Mouse (Mus musculus): ENCODE data around the gene Scnm1.

DNA sequence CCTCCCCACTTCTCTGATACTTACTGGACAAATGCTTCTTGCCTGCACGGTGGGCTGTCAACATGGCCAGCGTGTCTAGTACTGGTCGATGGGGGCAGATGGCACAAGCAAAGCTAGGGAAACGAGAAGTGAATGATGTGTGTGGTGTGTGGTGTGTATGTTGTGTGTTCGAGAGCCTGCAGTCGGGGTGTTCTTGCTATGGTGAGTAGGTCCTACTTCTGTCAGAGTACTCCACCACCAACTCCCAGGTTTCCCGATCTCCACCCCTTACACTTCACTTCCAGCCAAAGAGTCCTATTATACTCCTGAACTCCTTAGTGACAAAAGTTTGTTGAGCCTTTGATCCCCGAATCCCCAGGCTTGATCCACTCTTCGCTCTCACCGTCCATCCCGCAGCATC, 635 bp downstream of the Scnm1 start:
- TF ChIP-seq FLI1 (IDR thresholded peaks at IDR 0.05; ENCODE audit: low read length) = no peak
- no peak for TF ChIP-seq GATA1 (IDR thresholded peaks at IDR 0.05; ENCODE audit: borderline replicate concordance, low read length)

All from megakaryocyte, embryonic 14.5 days (primary cell).